Mouse (Mus musculus): ENCODE measurements around the gene Sf3a3.

Sf3a3 gene

GRCm38 (mm10) chr4:124738783-124739182, 24.2 kb downstream of the Sf3a3 start:
- DNase-seq, result no peak

GRCm38 (mm10) chr4:124741376-124742343, 27.1 kb downstream of the Sf3a3 start, which contains the start of gene Inpp5b:
Gene Inpp5b (plus strand): TSS chr4:124741850.
- DNase-seq, result peak; percentile 88 to 91

GRCm38 (mm10) chr4:124742839-124743238, 28.3 kb downstream of the Sf3a3 start:
- DNase-seq, result no peak

- DNase-seq, result no peak
Measured at GRCm38 (mm10) chr4:124746577-124746976, 32.0 kb downstream of the Sf3a3 start.

- no peak for DNase-seq
Measured at GRCm38 (mm10) chr4:124747851-124748250, 33.3 kb downstream of the Sf3a3 start.

GRCm38 (mm10) chr4:124751300-124752250, 37.0 kb downstream of the Sf3a3 start:
- peak; percentile 99 for DNase-seq

- no peak for DNase-seq
Measured at GRCm38 (mm10) chr4:124752281-124753199, 38.0 kb downstream of the Sf3a3 start.

- no peak for DNase-seq
Measured at GRCm38 (mm10) chr4:124755526-124755925, 41.0 kb downstream of the Sf3a3 start.

GRCm38 (mm10) chr4:124759305-124759811, 44.8 kb downstream of the Sf3a3 start:
- DNase-seq, result no peak

- DNase-seq, result no peak
Measured at GRCm38 (mm10) chr4:124761201-124761600, 46.6 kb downstream of the Sf3a3 start.

GRCm38 (mm10) chr4:124762858-124763452, 48.4 kb downstream of the Sf3a3 start:
- DNase-seq, result no peak

- peak; percentile 32 to 37 for DNase-seq
Measured at GRCm38 (mm10) chr4:124765802-124766565, 51.4 kb downstream of the Sf3a3 start.

- DNase-seq, result no peak
Measured at GRCm38 (mm10) chr4:124766566-124766940, 52.0 kb downstream of the Sf3a3 start.

GRCm38 (mm10) chr4:124768963-124769591, 54.5 kb downstream of the Sf3a3 start:
- no peak for DNase-seq

- DNase-seq, result peak in 1 of 2 experiments; percentile 33
Measured at GRCm38 (mm10) chr4:124770624-124771023, 56.0 kb downstream of the Sf3a3 start.

GRCm38 (mm10) chr4:124772125-124772524, 57.5 kb downstream of the Sf3a3 start:
- no peak for DNase-seq

- no peak for DNase-seq
Measured at GRCm38 (mm10) chr4:124773449-124773848, 58.9 kb downstream of the Sf3a3 start.

- no peak for DNase-seq
Measured at GRCm38 (mm10) chr4:124773995-124774394, 59.4 kb downstream of the Sf3a3 start.

- DNase-seq, result no peak
Measured at GRCm38 (mm10) chr4:124774429-124774828, 59.9 kb downstream of the Sf3a3 start.

GRCm38 (mm10) chr4:124781361-124781760, 66.8 kb downstream of the Sf3a3 start:
- DNase-seq, result no peak
